Mouse (Mus musculus) G1E-ER4 (cell line): ENCODE measurements around the gene Gm10721. TPM values are rescaled to one million over a fixed set of nuclear protein-coding genes. Genes with fewer than 3 reads are reported as not detected.
"Not testable (repeated sequence)": the region's sequence is repeated elsewhere in the genome, so short reads cannot be mapped to it uniquely, and the experiment has no call there.

Source experiments
- GATA1 ChIP-seq: IDR thresholded peaks from one replicate; pipeline ENCODE4 v1.8.0; 2012; ENCODE audit warnings: low read length, inconsistent platforms
- polyA plus RNA-seq: library from polyadenylated mRNA; stranded (reverse); fragments of >175 nt; gene quantifications from 2 replicates; pipeline ENCODE4 v1.2.3, GENCODE M21; 2012

Gm10721 gene
- polyA plus RNA-seq: 0.37 TPM in 1 of 2 replicates, not detected in the other

DNA sequence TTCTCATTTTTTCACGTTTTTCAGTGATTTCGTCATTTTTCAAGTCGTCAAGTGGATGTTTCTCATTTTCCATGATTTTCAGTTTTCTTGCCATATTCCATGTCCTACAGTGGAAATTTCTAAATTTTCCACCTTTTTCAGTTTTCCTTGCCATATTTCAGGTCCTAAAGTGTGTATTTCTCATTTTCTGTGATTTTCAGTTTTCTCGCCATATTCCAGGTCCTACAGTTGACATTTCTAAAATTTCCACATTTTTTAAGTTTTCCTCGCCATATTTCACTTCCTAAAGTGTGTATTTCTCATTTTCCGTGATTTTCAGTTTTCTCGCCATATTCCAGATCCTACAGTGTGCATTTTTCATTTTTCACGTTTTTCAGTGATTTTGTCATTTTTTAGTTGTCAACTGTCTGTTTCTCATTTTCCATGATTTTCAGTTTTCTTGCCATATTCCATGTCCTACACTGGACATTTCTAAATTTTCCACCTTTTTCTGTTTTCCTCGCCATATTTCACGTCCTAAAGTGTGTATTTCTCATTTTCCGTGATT is at the start of gene Gm10721:
Gm10721 (plus strand) TSS at position 408 of the 547 bp plus-strand sequence.
- not testable (repeated sequence) for TF ChIP-seq GATA1

DNA sequence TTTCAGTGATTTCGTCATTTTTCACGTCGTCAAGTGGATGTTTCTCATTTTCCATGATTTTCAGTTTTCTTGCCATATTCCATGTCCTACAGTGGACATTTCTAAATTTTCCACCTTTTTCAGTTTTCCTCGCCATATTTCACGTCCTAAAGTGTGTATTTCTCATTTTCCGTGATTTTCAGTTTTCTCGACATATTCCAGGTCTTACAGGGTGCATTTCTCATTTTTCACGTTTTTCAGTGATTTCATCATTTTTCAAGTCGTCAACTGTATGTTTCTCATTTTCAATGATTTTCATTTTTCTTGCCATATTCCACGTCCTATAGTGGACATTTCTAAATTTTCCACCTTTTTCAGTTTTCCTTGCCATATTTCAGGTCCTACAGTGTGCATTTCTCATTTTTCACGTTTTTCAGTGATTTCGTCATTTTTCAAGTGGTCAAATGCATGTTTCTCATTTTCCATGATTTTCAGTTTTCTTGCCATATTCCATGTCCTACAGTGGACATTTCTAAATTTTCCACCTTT is 12.4 kb upstream of the Gm10721 start, which contains the start of gene Gm10722:
Gm10722 (plus strand) TSS at position 478 of the 528 bp plus-strand sequence.
- not testable (repeated sequence) for TF ChIP-seq GATA1

DNA sequence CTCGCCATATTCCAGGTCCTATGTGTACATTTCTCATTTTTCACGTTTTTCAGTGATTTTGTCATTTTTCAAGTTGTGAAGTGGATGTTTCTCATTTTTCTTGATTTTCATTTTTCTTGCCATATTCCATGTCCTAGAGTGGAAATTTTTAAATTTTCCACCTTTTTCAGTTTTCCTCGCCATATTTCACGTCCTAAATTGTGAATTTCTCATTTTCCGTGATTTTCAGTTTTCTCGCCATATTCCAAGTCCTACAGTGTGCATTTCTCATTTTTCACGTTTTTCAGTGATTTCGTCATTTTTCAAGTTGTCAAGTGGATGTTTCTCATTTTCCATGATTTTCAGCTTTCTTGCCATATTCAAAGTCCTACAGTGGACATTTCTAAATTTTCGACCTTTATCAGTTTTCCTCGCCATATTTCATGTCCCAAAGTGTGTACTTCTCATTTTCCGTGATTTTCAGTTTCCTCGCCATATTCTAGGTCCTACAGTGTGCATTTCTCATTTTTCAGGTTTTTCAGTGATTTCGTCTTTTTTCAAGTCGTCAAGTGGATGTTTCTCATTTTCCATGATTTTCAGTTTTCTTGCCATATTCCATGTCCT is 10.0 kb upstream of the Gm10721 start, which contains the start of gene Gm11168:
Gm11168 (plus strand) TSS at position 553 of the 603 bp plus-strand sequence.
- TF ChIP-seq GATA1: not testable (repeated sequence)

DNA sequence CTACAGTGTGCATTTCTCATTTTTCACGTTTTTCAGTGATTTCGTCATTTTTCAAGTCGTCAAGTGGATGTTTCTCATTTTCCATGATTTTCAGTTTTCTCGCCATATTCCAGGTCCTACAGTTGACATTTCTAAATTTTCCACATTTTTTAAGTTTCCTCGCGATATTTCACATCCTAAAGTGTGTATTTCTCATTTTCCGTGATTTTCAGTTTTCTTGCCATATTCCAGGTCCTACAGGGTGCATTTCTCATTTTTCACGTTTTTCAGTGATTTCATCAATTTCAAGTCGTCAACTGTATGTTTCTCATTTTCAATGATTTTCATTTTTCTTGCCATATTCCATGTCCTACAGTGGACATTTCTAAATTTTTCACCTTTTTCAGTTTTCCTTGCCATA is 2.4 kb downstream of the Gm10721 start, which contains the start of gene Gm10720:
Gm10720 (plus strand) TSS at position 301 of the 400 bp plus-strand sequence.
- TF ChIP-seq GATA1: not testable (repeated sequence)

DNA sequence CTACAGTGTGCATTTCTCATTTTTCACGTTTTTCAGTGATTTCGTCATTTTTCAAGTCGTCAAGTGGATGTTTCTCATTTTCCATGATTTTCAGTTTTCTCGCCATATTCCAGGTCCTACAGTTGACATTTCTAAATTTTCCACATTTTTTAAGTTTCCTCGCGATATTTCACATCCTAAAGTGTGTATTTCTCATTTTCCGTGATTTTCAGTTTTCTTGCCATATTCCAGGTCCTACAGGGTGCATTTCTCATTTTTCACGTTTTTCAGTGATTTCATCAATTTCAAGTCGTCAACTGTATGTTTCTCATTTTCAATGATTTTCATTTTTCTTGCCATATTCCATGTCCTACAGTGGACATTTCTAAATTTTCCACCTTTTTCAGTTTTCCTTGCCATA is 4.2 kb downstream of the Gm10721 start, which contains the start of gene Gm10719:
Gm10719 (plus strand) TSS at position 301 of the 400 bp plus-strand sequence.
- not testable (repeated sequence) for TF ChIP-seq GATA1

DNA sequence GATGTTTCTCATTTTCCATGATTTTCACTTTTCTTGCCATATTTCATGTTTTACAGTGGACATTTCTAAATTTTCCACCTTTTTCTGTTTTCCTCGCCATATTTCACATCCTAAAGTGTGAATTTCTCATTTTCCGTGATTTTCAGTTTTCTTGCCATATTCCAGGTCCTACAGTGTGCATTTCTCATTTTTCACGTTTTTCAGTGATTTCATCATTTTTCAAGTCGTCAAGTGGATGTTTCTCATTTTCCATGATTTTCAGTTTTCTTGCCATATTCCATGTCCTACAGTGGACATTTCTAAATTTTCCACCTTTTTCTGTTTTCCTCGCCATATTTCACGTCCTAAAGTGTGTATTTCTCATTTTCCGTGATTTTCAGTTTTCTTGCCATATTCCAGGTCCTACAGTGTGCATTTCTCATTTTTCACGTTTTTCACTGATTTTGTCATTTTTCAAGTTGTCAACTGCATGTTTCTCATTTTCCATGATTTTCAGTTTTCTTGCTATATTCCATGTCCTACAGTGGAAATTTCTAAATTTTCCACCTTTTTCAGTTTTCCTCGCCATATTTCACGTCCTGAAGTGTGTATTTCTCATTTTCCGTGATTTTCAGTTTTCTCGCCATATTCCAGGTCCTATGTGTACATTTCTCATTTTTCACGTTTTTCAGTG is 10.5 kb downstream of the Gm10721 start, which contains the start of gene Gm10718:
Gm10718 (plus strand) TSS at position 236 of the 673 bp plus-strand sequence.
- TF ChIP-seq GATA1: not testable (repeated sequence)

DNA sequence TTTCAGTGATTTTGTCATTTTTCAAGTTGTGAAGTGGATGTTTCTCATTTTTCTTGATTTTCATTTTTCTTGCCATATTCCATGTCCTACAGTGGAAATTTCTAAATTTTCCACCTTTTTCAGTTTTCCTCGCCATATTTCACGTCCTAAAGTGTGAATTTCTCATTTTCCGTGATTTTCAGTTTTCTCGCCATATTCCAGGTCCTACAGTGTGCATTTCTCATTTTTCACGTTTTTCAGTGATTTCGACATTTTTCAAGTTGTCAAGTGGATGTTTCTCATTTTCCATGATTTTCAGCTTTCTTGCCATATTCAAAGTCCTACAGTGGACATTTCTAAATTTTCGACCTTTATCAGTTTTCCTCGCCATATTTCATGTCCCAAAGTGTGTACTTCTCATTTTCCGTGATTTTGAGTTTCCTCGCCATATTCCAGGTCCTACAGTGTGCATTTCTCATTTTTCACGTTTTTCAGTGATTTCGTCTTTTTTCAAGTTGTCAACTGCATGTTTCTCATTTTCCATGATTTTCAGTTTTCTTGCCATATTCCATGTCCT is 12.1 kb downstream of the Gm10721 start, which contains the start of gene Gm10717:
Gm10717 (plus strand) TSS at position 506 of the 556 bp plus-strand sequence.
- TF ChIP-seq GATA1: not testable (repeated sequence)

DNA sequence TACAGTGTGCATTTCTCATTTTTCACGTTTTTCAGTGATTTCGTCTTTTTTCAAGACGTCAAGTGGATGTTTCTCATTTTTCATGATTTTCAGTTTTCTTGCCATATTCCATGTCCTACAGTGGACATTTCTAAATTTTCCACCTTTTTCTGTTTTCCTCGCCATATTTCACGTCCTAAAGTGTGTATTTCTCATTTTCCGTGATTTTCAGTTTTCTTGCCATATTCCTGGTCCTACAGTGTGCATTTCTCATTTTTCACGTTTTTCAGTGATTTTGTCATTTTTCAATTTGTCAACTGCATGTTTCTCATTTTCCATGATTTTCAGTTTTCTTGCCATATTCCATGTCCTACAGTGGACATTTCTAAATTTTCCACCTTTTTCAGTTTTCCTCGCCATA is 21.4 kb downstream of the Gm10721 start, which contains the start of gene Gm17535:
Gm17535 (plus strand) TSS at position 301 of the 400 bp plus-strand sequence.
- not testable (repeated sequence) for TF ChIP-seq GATA1

DNA sequence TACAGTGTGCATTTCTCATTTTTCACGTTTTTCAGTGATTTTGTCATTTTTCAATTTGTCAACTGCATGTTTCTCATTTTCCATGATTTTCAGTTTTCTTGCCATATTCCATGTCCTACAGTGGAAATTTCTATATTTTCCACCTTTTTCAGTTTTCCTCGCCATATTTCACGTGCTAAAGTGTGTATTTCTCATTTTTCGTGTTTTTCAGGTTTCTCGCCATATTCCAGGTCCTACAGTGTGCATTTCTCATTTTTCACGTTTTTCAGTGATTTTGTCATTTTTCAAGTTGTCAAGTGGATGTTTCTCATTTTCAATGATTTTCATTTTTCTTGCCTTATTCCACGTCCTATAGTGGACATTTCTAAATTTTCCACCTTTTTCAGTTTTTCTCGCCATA is 23.6 kb downstream of the Gm10721 start, which contains the start of gene Gm10715:
Gm10715 (plus strand) TSS at position 301 of the 400 bp plus-strand sequence.
- TF ChIP-seq GATA1: not testable (repeated sequence)

Other genes starting within 250 kb of the Gm10721 start
- gene Gm10722, start 12.2 kb upstream of the Gm10721 start, polyA plus RNA-seq: 0.16 TPM in 1 of 2 replicates, not detected in the other
- 0.23 TPM in 1 of 2 replicates, not detected in the other for gene Gm11168, start 9.8 kb upstream of the Gm10721 start, polyA plus RNA-seq
- gene Gm10720, start 2.5 kb downstream of the Gm10721 start, polyA plus RNA-seq: not detected in 2 replicates
- 0.66 and 1.8 TPM in 2 replicates for gene Gm10719, start 4.3 kb downstream of the Gm10721 start, polyA plus RNA-seq
- 1.5 and 2.5 TPM in 2 replicates for gene Gm10718, start 10.4 kb downstream of the Gm10721 start, polyA plus RNA-seq
- 0.29 and 0.43 TPM in 2 replicates for gene Gm10717, start 12.3 kb downstream of the Gm10721 start, polyA plus RNA-seq
- 0.13 TPM in 1 of 2 replicates, not detected in the other for gene Gm17535, start 21.5 kb downstream of the Gm10721 start, polyA plus RNA-seq
- not detected in 2 replicates for gene Gm10715, start 23.7 kb downstream of the Gm10721 start, polyA plus RNA-seq